Mouse (Mus musculus): ENCODE measurements at regions not wholly inside any gene's neighbourhood (a gene's known extent, or its start where the extent isn't known, plus 50 kb on each side); places are given as distances from the start of the nearest gene placed in this dataset.

- no peak overlapping the region for H3K9ac ChIP-seq (replicated peaks)
These were observed 151.3 kb downstream of the Chic2 start for GRCm38 (mm10) chr5:74893276-74893675.

GRCm38 (mm10) chr5:74891541-74891940 is 153.0 kb downstream of the Chic2 start:
- DNase-seq (ENCODE audit: low read depth in 3 of 3, low spot score in 3 of 3): no peak
- no peaks in the 10 kb centered on the region for H3K27me3 ChIP-seq (ENCODE audit: control insufficient read depth, insufficient read depth, low read length)
- H3K4me2 ChIP-seq (ENCODE audit: low read depth): no peak overlapping the region
- no peaks in the 10 kb centered on the region for H3K36me3 ChIP-seq (replicated peaks; ENCODE audit: control insufficient read depth, insufficient read depth, low read depth)
- ATAC-seq (ENCODE audit: insufficient read depth): no peak
- no peak overlapping the region for H3K4me3 ChIP-seq (ENCODE audit: insufficient read depth in 1 of 2, low read depth in 2 of 2, low read length in 2 of 2)
- TF ChIP-seq CTCF (IDR thresholded peaks at IDR 0.05; ENCODE audit: low read depth): no peak
- no peak for TF ChIP-seq EP300 (IDR thresholded peaks at IDR 0.05; ENCODE audit: low read depth)
- no peak overlapping the region for H3K9ac ChIP-seq (replicated peaks)
- no peaks in the 10 kb centered on the region for H3K4me1 ChIP-seq (replicated peaks; ENCODE audit: control insufficient read depth in 2 of 2, insufficient read depth in 2 of 2, low read length in 1 of 2)
- H3K27ac ChIP-seq: no peak overlapping the region
- H3K9me3 ChIP-seq (ENCODE audit: control insufficient read depth, low read length): no peaks in the 10 kb centered on the region
- 49% methylated on average over 3 of the region's 3 CpGs for WGBS (ENCODE audit: insufficient replicate concordance)

More at GRCm38 (mm10) chr5:74893276-74893675, 151.3 kb downstream of the Chic2 start:
- WGBS (ENCODE audit: insufficient replicate concordance): 54% methylated on average over 5 of the region's 5 CpGs
- TF ChIP-seq EP300 (IDR thresholded peaks at IDR 0.05; ENCODE audit: low read depth): no peak
- TF ChIP-seq CTCF (IDR thresholded peaks at IDR 0.05; ENCODE audit: low read depth): no peak
- Histone ChIP-seq H3K27ac (no peak overlapping the region), H3K4me2 (ENCODE audit: low read depth) (no peak overlapping the region), H3K4me1 (replicated peaks; ENCODE audit: control insufficient read depth in 2 of 2, insufficient read depth in 2 of 2, low read length in 1 of 2) (no peaks in the 10 kb centered on the region), H3K9me3 (ENCODE audit: control insufficient read depth, low read length) (no peaks in the 10 kb centered on the region), H3K27me3 (ENCODE audit: control insufficient read depth, insufficient read depth, low read length) (no peaks in the 10 kb centered on the region), H3K4me3 (ENCODE audit: insufficient read depth in 1 of 2, low read depth in 2 of 2, low read length in 2 of 2) (no peak overlapping the region), H3K36me3 (replicated peaks; ENCODE audit: control insufficient read depth, insufficient read depth, low read depth) (no peaks in the 10 kb centered on the region)
- no peak for ATAC-seq (ENCODE audit: insufficient read depth)
- no peak for DNase-seq (ENCODE audit: low read depth in 3 of 3, low spot score in 3 of 3)

DNA sequence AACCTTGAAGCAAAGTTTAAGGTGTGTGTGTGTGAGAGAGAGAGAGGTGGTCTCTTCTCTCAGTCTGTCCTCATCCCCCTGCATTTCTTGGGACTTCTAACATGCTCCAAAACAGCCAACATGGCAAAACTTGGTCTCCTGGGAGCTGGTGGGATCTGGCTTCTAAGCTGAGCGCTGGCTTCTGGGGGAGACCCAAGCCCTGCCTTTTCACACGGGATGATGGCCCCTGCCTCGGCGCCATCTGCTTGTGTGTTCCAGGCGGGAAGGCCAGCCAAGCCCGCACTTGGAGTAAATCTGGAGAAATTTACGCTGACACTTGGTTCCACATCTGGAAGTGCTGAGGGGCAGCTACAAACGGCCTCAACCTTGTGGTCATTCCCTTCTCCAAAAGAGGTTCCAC is 155.6 kb downstream of the Chic2 start:
- Histone ChIP-seq H3K9ac (replicated peaks) (no peak overlapping the region), H3K4me2 (ENCODE audit: low read depth) (no peak overlapping the region), H3K36me3 (replicated peaks; ENCODE audit: control insufficient read depth, insufficient read depth, low read depth) (no peaks in the 10 kb centered on the region), H3K4me1 (replicated peaks; ENCODE audit: control insufficient read depth in 2 of 2, insufficient read depth in 2 of 2, low read length in 1 of 2) (no peaks in the 10 kb centered on the region), H3K9me3 (ENCODE audit: control insufficient read depth, low read length) (no peaks in the 10 kb centered on the region), H3K4me3 (ENCODE audit: insufficient read depth in 1 of 2, low read depth in 2 of 2, low read length in 2 of 2) (no peak overlapping the region), H3K27ac (no peak overlapping the region), H3K27me3 (ENCODE audit: control insufficient read depth, insufficient read depth, low read length) (no peaks in the 10 kb centered on the region)
- ATAC-seq (ENCODE audit: insufficient read depth) (no peak), DNase-seq (ENCODE audit: low read depth in 3 of 3, low spot score in 3 of 3) (no peak)
- no peak for TF ChIP-seq EP300 (IDR thresholded peaks at IDR 0.05; ENCODE audit: low read depth)
- no peak for TF ChIP-seq CTCF (IDR thresholded peaks at IDR 0.05; ENCODE audit: low read depth)
- 71% methylated on average over 8 of the region's 8 CpGs for WGBS (ENCODE audit: insufficient replicate concordance)

- WGBS (ENCODE audit: insufficient replicate concordance): 49% methylated on average over 3 of the region's 3 CpGs
- Histone ChIP-seq H3K4me1 (replicated peaks; ENCODE audit: control insufficient read depth in 2 of 2, insufficient read depth in 2 of 2, low read length in 1 of 2) (no peaks in the 10 kb centered on the region), H3K4me3 (ENCODE audit: insufficient read depth in 1 of 2, low read depth in 2 of 2, low read length in 2 of 2) (no peak overlapping the region), H3K27ac (no peak overlapping the region), H3K9me3 (ENCODE audit: control insufficient read depth, low read length) (no peaks in the 10 kb centered on the region), H3K36me3 (replicated peaks; ENCODE audit: control insufficient read depth, insufficient read depth, low read depth) (no peaks in the 10 kb centered on the region), H3K27me3 (ENCODE audit: control insufficient read depth, insufficient read depth, low read length) (no peaks in the 10 kb centered on the region), H3K9ac (replicated peaks) (no peak overlapping the region), H3K4me2 (ENCODE audit: low read depth) (no peak overlapping the region)
- no peak for ATAC-seq (ENCODE audit: insufficient read depth)
- no peak for DNase-seq (ENCODE audit: low read depth in 3 of 3, low spot score in 3 of 3)
- TF ChIP-seq CTCF (IDR thresholded peaks at IDR 0.05; ENCODE audit: low read depth): no peak
- TF ChIP-seq EP300 (IDR thresholded peaks at IDR 0.05; ENCODE audit: low read depth): no peak
These were observed 158.6 kb downstream of the Chic2 start for GRCm38 (mm10) chr5:74885958-74886357.

GRCm38 (mm10) chr5:74882563-74882962 is 162.0 kb downstream of the Chic2 start:
- no peak overlapping the region for H3K4me3 ChIP-seq (ENCODE audit: insufficient read depth in 1 of 2, low read depth in 2 of 2, low read length in 2 of 2)
- WGBS (ENCODE audit: insufficient replicate concordance): 54% methylated on average over 12 of the region's 12 CpGs
- H3K27me3 ChIP-seq (ENCODE audit: control insufficient read depth, insufficient read depth, low read length): no peaks in the 10 kb centered on the region
- H3K4me1 ChIP-seq (replicated peaks; ENCODE audit: control insufficient read depth in 2 of 2, insufficient read depth in 2 of 2, low read length in 1 of 2): no peaks in the 10 kb centered on the region
- ATAC-seq (ENCODE audit: insufficient read depth): no peak
- no peak overlapping the region for H3K4me2 ChIP-seq (ENCODE audit: low read depth)
- H3K36me3 ChIP-seq (replicated peaks; ENCODE audit: control insufficient read depth, insufficient read depth, low read depth): no peaks in the 10 kb centered on the region
- no peak overlapping the region for H3K9ac ChIP-seq (replicated peaks)
- no peak for DNase-seq (ENCODE audit: low read depth in 3 of 3, low spot score in 3 of 3)
- TF ChIP-seq EP300 (IDR thresholded peaks at IDR 0.05; ENCODE audit: low read depth): no peak
- no peak for TF ChIP-seq CTCF (IDR thresholded peaks at IDR 0.05; ENCODE audit: low read depth)
- no peaks in the 10 kb centered on the region for H3K9me3 ChIP-seq (ENCODE audit: control insufficient read depth, low read length)
- no peak overlapping the region for H3K27ac ChIP-seq

All from liver, embryonic 14.5 days (tissue).